In genomic region chr1:54896109-54897085, GRCm38 (mm10) we compare ENCODE assay signal across 9 mouse cellular contexts. TPM values are rescaled to one million over a fixed set of nuclear protein-coding genes. Genes with fewer than 3 reads are reported as not detected.
A peak's percentile ranks its signal among the peaks of the same experiment; 100 is the strongest.
DNase-seq lines count a peak whose midpoint lies in the region; ATAC-seq and TF ChIP-seq lines count a peak whose summit lies in the region.
"Had no signal": no experiment of that assay in that cellular context is flagged by ENCODE, and none has a peak within 500 bp of the region (broad histone marks: within the 10 kb centered on the region; RNA-seq: fewer than 3 reads in every experiment).

No protein-coding gene starts in this region.

- H3K9ac ChIP-seq in forebrain, embryonic 14.5 days (ENCODE audit: low read length), result no peak overlapping the region
- H3K9ac ChIP-seq in forebrain, embryonic 11.5 days (ENCODE audit: low read length), result no peak overlapping the region
- no peak overlapping the region for H3K9ac ChIP-seq in neural tube, embryonic 13.5 days
- H3K9ac ChIP-seq in neural tube, embryonic 15.5 days (replicated peaks), result no peak overlapping the region
- no peak overlapping the region for H3K9ac ChIP-seq in kidney, embryonic 14.5 days (ENCODE audit: low read depth, low read length)
- H3K9ac ChIP-seq: liver, embryonic 15.5 days had no signal

- intact Hi-C loops in left cerebral cortex, adult 2 months (cut with DNase I), result loop anchor here (5.0 kb wide), 1 partner anchor 179 kb away; no protein-coding TSS in a partner anchor

- no peak for TF ChIP-seq CTCF in left cerebral cortex, adult 2 months (IDR thresholded peaks at IDR 0.05)

- no peak overlapping the region for H3K4me3 ChIP-seq in forebrain, embryonic 14.5 days (ENCODE audit: low read depth, low read length)
- H3K4me3 ChIP-seq in forebrain, embryonic 11.5 days (ENCODE audit: low read depth, low read length), result no peak overlapping the region
- H3K4me3 ChIP-seq in neural tube, embryonic 13.5 days, result no peak overlapping the region
- no peak overlapping the region for H3K4me3 ChIP-seq in left cerebral cortex, adult 2 months
- H3K4me3 ChIP-seq in neural tube, embryonic 15.5 days (replicated peaks), result no peak overlapping the region
- H3K4me3 ChIP-seq in kidney, embryonic 14.5 days (ENCODE audit: low read length), result no peak overlapping the region
- H3K4me3 ChIP-seq: liver, embryonic 15.5 days had no signal

- no peak for ATAC-seq in forebrain, embryonic 14.5 days
- ATAC-seq in forebrain, embryonic 11.5 days (replicated peaks; ENCODE audit: low FRiP score), result no peak
- no peak for ATAC-seq in neural tube, embryonic 13.5 days (ENCODE audit: low read depth)
- ATAC-seq in neural tube, embryonic 15.5 days (ENCODE audit: low FRiP score), result no peak
- no peak for ATAC-seq in erythroblast, adult 5-6 weeks (replicated peaks; ENCODE audit: low FRiP score, poor library complexity, severe bottlenecking)
- no peak for ATAC-seq in kidney, embryonic 14.5 days (ENCODE audit: low FRiP score, low TSS enrichment)

- H3K27me3 ChIP-seq in forebrain, embryonic 14.5 days (replicated peaks; ENCODE audit: control insufficient read depth, insufficient read depth, low read length), result no peaks in the 10 kb centered on the region
- no peaks in the 10 kb centered on the region for H3K27me3 ChIP-seq in forebrain, embryonic 11.5 days (ENCODE audit: control insufficient read depth, insufficient read depth, low read length)
- no peaks in the 10 kb centered on the region for H3K27me3 ChIP-seq in neural tube, embryonic 13.5 days
- no peaks in the 10 kb centered on the region for H3K27me3 ChIP-seq in neural tube, embryonic 15.5 days (replicated peaks)
- H3K27me3 ChIP-seq in kidney, embryonic 14.5 days (ENCODE audit: control insufficient read depth, insufficient read depth, low read length), result no peaks in the 10 kb centered on the region
- H3K27me3 ChIP-seq: liver, embryonic 15.5 days had no signal

- no peaks in the 10 kb centered on the region for H3K36me3 ChIP-seq in forebrain, embryonic 14.5 days (ENCODE audit: control insufficient read depth, insufficient read depth, low read length)
- no peaks in the 10 kb centered on the region for H3K36me3 ChIP-seq in forebrain, embryonic 11.5 days (ENCODE audit: control insufficient read depth, insufficient read depth, low read length)
- no peaks in the 10 kb centered on the region for H3K36me3 ChIP-seq in neural tube, embryonic 13.5 days
- no peaks in the 10 kb centered on the region for H3K36me3 ChIP-seq in neural tube, embryonic 15.5 days
- H3K36me3 ChIP-seq in kidney, embryonic 14.5 days (ENCODE audit: control insufficient read depth, insufficient read depth, low read length), result no peaks in the 10 kb centered on the region
- H3K36me3 ChIP-seq: liver, embryonic 15.5 days had no signal

- no peaks in the 10 kb centered on the region for H3K9me3 ChIP-seq in forebrain, embryonic 14.5 days (replicated peaks; ENCODE audit: control insufficient read depth, low read length)
- H3K9me3 ChIP-seq in forebrain, embryonic 11.5 days (ENCODE audit: control insufficient read depth, low read length), result no peaks in the 10 kb centered on the region
- no peaks in the 10 kb centered on the region for H3K9me3 ChIP-seq in neural tube, embryonic 13.5 days
- H3K9me3 ChIP-seq in neural tube, embryonic 15.5 days (replicated peaks), result no peaks in the 10 kb centered on the region
- H3K9me3 ChIP-seq in kidney, embryonic 14.5 days (ENCODE audit: control insufficient read depth, low read length), result no peaks in the 10 kb centered on the region
- H3K9me3 ChIP-seq: liver, embryonic 15.5 days had no signal

- H3K4me2 ChIP-seq in forebrain, embryonic 14.5 days (ENCODE audit: low read length), result no peak overlapping the region
- no peak overlapping the region for H3K4me2 ChIP-seq in forebrain, embryonic 11.5 days (ENCODE audit: low read depth, low read length, severe bottlenecking)
- no peak overlapping the region for H3K4me2 ChIP-seq in neural tube, embryonic 13.5 days
- H3K4me2 ChIP-seq in neural tube, embryonic 15.5 days, result no peak overlapping the region
- no peak overlapping the region for H3K4me2 ChIP-seq in kidney, embryonic 14.5 days (replicated peaks; ENCODE audit: low read depth, low read length)
- H3K4me2 ChIP-seq: liver, embryonic 15.5 days had no signal

- 29% methylated on average over 11 of the region's 12 CpGs for WGBS in forebrain, embryonic 14.5 days
- 54% methylated on average over 11 of the region's 12 CpGs for WGBS in forebrain, embryonic 11.5 days
- 72% methylated on average over 12 of the region's 12 CpGs for WGBS in neural tube, embryonic 13.5 days
- WGBS in neural tube, embryonic 15.5 days, result 54% methylated on average over 12 of the region's 12 CpGs
- WGBS in kidney, embryonic 14.5 days, result 52% methylated on average over 11 of the region's 12 CpGs

- DNase-seq in forebrain, embryonic 14.5 days (ENCODE audit: low spot score), result peak; percentile 40
- no peak for DNase-seq in forebrain, embryonic 11.5 days (ENCODE audit: low spot score)
- DNase-seq in neural tube, embryonic 10.5 days (ENCODE audit: extremely low spot score, low spot score), result no peak
- DNase-seq in left cerebral cortex, adult 2 months (ENCODE audit: extremely low spot score in 1 of 2, low spot score in 2 of 2), result peak; percentile 52 to 59

- peaks cover 19% of the 10 kb centered on the region for H3K4me1 ChIP-seq in forebrain, embryonic 14.5 days (ENCODE audit: control insufficient read depth, insufficient read depth, low read length)
- 0 out of 2 replicates have a peak, but pooled peaks cover 3% of the 10 kb centered on the region for H3K4me1 ChIP-seq in forebrain, embryonic 11.5 days (replicated peaks; ENCODE audit: control insufficient read depth, insufficient read depth, low read length)
- H3K4me1 ChIP-seq in neural tube, embryonic 13.5 days (replicated peaks), result peaks cover 36% of the 10 kb centered on the region
- H3K4me1 ChIP-seq in neural tube, embryonic 15.5 days, result peaks cover 36% of the 10 kb centered on the region
- H3K4me1 ChIP-seq in kidney, embryonic 14.5 days (ENCODE audit: control insufficient read depth, insufficient read depth, low read length), result no peaks in the 10 kb centered on the region

- H3K27ac ChIP-seq in forebrain, embryonic 14.5 days (ENCODE audit: low read depth, low read length), result no peak overlapping the region
- no peak overlapping the region for H3K27ac ChIP-seq in forebrain, embryonic 11.5 days (ENCODE audit: low read depth, low read length)
- 0 out of 2 replicates have a peak overlapping the region, but pooled peaks have one; percentile 3 for H3K27ac ChIP-seq in neural tube, embryonic 13.5 days (replicated peaks)
- no peak overlapping the region; the same call in 1 of the 2 replicates for H3K27ac ChIP-seq in left cerebral cortex, adult 2 months
- H3K27ac ChIP-seq in neural tube, embryonic 15.5 days (replicated peaks), result peak overlapping the region; percentile 35; the same call in 1 of the 2 replicates
- H3K27ac ChIP-seq in kidney, embryonic 14.5 days (ENCODE audit: low read depth, low read length), result no peak overlapping the region
- H3K27ac ChIP-seq: liver, embryonic 15.5 days had no signal

RNA-seq across cellular contexts. Expression of gene Ankrd44, which starts 29.8 kb away (rescaled TPM):
- 18.9 and 24.4 TPM in 2 replicates for polyA plus RNA-seq in forebrain, embryonic 14.5 days (2014; fragmentation: Nextera tagmentation; extraction: Ambion mirVana)
- polyA plus RNA-seq in forebrain, embryonic 11.5 days (2014; fragmentation: Nextera tagmentation; extraction: Ambion mirVana), result 19.1 and 19.3 TPM in 2 replicates
- polyA plus RNA-seq in neural tube, embryonic 13.5 days (2015; fragmentation: Nextera tagmentation; extraction: Ambion mirVana), result 16.7 and 24.2 TPM in 2 replicates
- total RNA-seq in left cerebral cortex, adult 2 months (2021), result 10 to 100 TPM; 19.9 to 23.5 TPM
- polyA plus RNA-seq in neural tube, embryonic 15.5 days (2015; fragmentation: Nextera tagmentation; extraction: Ambion mirVana), result 21.4 and 23.1 TPM in 2 replicates
- 29.7 and 41.7 TPM in 2 replicates for total RNA-seq in erythroblast, adult 5-6 weeks (2015; ENCODE audit: low replicate concordance)
- 18.0 and 26.7 TPM in 2 replicates for total RNA-seq in erythroblast, adult 5-6 weeks (2017; ENCODE audit: low replicate concordance)
- polyA plus RNA-seq in kidney, embryonic 14.5 days (2014; fragmentation: Nextera tagmentation; extraction: Ambion mirVana), result 5.3 and 9.0 TPM in 2 replicates

Comparison
In these comparisons a context has a peak if more than half of its experiments do, and no peak if none do; other contexts are left out.
1. DNase-seq: peak in forebrain, embryonic 14.5 days (single experiment) and left cerebral cortex, adult 2 months (2 of 2); none in forebrain, embryonic 11.5 days (single experiment) and neural tube, embryonic 10.5 days (single experiment).
2. H3K27ac ChIP-seq: peak in neural tube, embryonic 13.5 days (single experiment) and neural tube, embryonic 15.5 days (single experiment); none in forebrain, embryonic 14.5 days (single experiment), forebrain, embryonic 11.5 days (single experiment), left cerebral cortex, adult 2 months (single experiment) and kidney, embryonic 14.5 days (single experiment).